Mouse (Mus musculus): ENCODE data around the gene Art5.

Art5 gene

DNA sequence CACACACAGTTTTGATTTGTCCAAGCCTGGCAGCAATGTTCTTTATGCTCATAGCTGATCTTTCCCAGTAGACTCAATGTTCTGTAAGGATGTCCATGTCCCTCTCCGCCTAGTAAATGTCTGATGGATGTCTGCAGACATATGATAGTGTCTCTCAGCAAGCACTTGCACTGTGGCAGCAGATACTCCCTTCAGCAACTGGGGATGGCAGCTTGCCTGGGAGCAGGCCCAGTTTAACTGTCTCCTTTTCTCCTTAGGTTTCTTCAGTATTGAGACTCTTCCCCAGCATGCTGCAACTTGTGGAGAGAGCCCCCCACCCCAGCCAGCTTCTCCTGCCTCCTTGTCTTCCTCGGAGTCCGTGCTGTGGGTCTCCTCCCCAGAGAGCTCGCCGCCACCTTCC, 27.5 kb downstream of the Art5 start:
- no peak for DNase-seq (ENCODE audit: low read depth, low spot score)

GRCm38 (mm10) chr7:102080311-102080710, 29.0 kb downstream of the Art5 start:
- no peak for DNase-seq (ENCODE audit: low read depth, low spot score)

- DNase-seq (ENCODE audit: low read depth, low spot score): peak; percentile 67
These were observed 30.8 kb downstream of the Art5 start for GRCm38 (mm10) chr7:102078517-102078916.

DNA sequence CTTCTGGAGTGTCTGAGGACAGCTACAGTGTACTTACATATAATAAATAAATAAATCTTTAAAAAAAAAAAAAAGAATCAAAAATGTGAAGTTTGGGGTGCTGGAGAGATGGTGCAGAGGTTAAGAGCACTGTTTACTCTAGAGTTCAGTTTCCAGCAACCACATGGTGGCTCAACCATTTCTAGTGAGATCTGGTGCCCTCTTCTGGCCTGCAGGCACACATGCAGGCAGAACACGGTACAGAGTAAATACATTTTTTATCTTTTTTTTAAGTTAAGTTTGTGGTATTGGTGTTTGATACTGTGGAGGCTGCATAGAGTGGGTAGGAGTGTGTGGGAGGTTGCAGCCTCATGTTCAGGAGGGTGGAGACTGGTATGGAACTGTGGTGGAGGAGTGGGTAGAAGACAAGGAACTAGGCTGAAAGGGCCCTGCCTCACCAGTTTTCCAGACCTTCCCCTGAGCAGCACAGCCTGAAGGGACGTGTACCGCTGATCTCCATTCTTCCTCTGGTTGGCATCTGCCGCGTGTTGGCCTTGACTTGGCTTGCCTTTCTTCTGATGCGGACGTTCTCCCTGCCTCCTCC, 32.5 kb downstream of the Art5 start:
- peak; percentile 58 for DNase-seq (ENCODE audit: low read depth, low spot score)

GRCm38 (mm10) chr7:102066363-102066762, 42.9 kb downstream of the Art5 start:
- peak; percentile 18 for DNase-seq (ENCODE audit: low read depth, low spot score)

- DNase-seq (ENCODE audit: low read depth, low spot score): peak; percentile 91
These were observed 44.0 kb downstream of the Art5 start, which contains the start of the genes Rnf121, Xndc1 and Xntrpc for GRCm38 (mm10) chr7:102065046-102065891. Gene Rnf121 (minus strand): TSS chr7:102065469. Gene Xndc1 (plus strand): TSS chr7:102065511. Gene Xntrpc (plus strand): TSS chr7:102065713.

DNA sequence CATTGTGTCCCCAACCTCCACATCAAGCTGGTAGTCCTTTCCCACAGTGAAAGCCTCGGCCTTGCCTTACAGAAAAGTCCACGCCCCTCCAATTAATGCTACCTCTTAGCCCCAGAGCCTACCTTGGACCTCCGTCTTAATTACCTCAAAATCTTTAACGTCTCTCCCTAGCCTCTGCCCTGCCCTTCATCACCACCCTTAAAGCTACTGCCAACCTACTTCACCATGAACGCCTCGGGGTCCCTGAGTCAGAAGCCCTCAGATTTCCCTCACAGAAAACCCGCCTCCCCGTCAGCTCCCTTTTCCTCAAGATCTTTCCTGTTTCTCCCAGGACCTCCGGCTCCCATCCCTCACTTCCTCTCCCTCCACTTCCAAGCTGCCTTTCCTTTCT, 44.6 kb downstream of the Art5 start:
- no peak for DNase-seq (ENCODE audit: low read depth, low spot score)

- no peak for DNase-seq (ENCODE audit: low read depth, low spot score)
These were observed 45.4 kb downstream of the Art5 start for GRCm38 (mm10) chr7:102063891-102064290.

GRCm38 (mm10) chr7:102062203-102062602, 47.1 kb downstream of the Art5 start:
- DNase-seq (ENCODE audit: low read depth, low spot score): no peak

DNA sequence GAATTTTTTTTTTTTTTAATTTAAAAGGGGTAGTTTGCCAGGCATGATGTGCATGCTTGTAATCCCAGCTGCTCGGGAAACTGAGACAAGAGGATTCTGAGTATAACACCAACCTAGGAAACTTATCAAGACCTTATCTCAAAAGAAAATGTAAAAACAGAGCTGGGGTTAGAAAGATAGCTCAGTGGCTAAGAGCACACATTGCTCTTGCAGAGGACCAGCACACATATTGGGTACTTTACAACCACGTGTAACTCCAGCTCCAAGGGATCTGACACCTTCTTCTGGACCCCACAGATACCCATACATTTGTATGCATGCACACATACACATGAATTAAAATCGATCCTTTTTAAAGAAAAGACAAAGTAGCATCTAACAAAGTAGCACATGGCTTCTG, 47.9 kb downstream of the Art5 start:
- DNase-seq (ENCODE audit: low read depth, low spot score): no peak

DNA sequence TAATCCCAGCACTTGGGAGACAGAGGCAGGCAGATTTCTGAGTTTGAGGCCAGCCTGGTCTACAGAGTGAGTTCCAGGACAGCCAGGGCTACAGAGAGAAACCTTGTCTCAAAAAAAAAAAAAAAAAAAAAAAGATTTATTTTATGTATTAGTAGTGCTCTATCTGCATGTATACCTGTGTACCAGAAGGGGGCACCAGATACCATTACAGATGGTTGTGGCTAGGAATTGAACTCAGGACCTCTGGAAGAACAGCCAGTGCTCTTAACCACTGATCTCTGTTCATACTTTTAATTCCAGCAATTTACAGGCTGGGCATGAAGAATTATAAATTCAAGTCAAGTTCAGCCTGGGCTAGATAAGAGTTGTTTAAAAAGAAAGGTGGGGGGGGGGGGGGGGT, 60.8 kb downstream of the Art5 start:
- peak; percentile 12 for DNase-seq (ENCODE audit: low read depth, low spot score)

Data from 3T3-L1 (cell line).